Mouse (Mus musculus) stomach, postnatal 0 days (tissue): ENCODE measurements around the gene Arl6ip1.

Experiments
- CTCF ChIP-seq: IDR thresholded peaks from 2 replicates; pipeline ENCODE4 v1.5.1; 2016; ENCODE audit warnings: antibody characterized with exemption, low read depth, mild to moderate bottlenecking, moderate library complexity
- EP300 ChIP-seq: optimal IDR thresholded peaks from 2 replicates; pipeline ENCODE3; 2016; ENCODE audit warnings: antibody characterized with exemption

DNA sequence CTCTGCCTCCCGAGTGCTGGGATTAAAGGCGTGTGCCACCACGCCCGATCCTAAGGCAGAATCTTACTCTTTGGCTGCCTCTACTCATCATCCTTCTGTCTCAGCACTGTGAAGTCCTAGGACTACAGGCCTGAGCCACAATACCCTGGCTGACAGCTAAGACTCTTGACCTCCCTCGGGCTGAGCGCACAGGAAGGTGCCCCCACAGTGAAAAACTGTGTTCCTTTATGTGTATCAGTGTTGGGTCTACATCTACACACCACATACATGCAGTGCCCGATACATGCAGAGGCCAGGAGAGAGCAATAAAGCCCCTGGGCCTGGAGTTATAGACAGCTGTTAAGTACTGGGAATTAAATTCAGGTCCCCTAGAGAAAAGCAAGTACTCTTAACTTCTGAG, 7.2 kb downstream of the Arl6ip1 start:
- TF ChIP-seq CTCF, result no peak
- TF ChIP-seq EP300, result no peak
